Mouse (Mus musculus) cerebral cortex, adult 2 months (tissue): ENCODE measurements around the gene Selenoi.

Experiments used
- WGBS: fragments of 180-500 bp; shearing (Covaris S2); methylation state at CpG from one replicate; pipeline ENCODE4 v1.1.7; 2018; 5-methylcytosine and 5-hydroxymethylcytosine counted together

Selenoi gene

GRCm38 (mm10) chr5:30235641-30236126 lies 3.3 kb downstream of the Selenoi start:
- 93% methylated on average over 2 of the region's 2 CpGs for WGBS

GRCm38 (mm10) chr5:30238533-30238932 lies 6.2 kb downstream of the Selenoi start:
- over 99% methylated on average over 5 of the region's 5 CpGs for WGBS

GRCm38 (mm10) chr5:30240552-30240951 lies 8.2 kb downstream of the Selenoi start:
- 78% methylated on average over 7 of the region's 7 CpGs for WGBS

DNA sequence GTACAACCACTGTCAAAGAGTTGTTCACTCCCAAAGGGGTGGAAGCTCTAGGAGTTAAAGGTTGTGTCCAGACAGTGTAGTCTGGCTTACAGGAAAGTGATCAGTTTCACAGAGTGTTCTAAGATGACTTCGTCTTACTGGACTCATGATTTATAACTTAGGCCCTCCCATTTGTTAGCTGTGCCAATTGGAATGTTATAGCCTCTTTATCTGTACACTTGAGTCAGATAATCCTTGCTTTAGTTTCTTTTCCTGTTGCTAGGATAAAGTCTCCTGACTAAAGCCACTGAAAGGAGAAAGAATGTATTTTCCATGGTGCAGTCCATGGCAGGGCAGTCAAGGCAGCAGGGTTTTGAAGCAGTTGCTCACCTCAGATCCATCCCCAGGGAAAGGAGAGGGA lies 10.0 kb downstream of the Selenoi start:
- WGBS: 64% methylated on average over 1 of the region's 1 CpGs

GRCm38 (mm10) chr5:30243741-30244140 lies 11.4 kb downstream of the Selenoi start:
- WGBS: 54% methylated on average over 9 of the region's 9 CpGs

- 84% methylated on average over 9 of the region's 9 CpGs for WGBS
Observed at GRCm38 (mm10) chr5:30245861-30246416, 13.6 kb downstream of the Selenoi start.

- WGBS: 98% methylated on average over 1 of the region's 1 CpGs
Observed at GRCm38 (mm10) chr5:30247666-30248065, 15.3 kb downstream of the Selenoi start.

- WGBS: 85% methylated on average over 12 of the region's 12 CpGs
Observed at GRCm38 (mm10) chr5:30255567-30256354, 23.4 kb downstream of the Selenoi start.

DNA sequence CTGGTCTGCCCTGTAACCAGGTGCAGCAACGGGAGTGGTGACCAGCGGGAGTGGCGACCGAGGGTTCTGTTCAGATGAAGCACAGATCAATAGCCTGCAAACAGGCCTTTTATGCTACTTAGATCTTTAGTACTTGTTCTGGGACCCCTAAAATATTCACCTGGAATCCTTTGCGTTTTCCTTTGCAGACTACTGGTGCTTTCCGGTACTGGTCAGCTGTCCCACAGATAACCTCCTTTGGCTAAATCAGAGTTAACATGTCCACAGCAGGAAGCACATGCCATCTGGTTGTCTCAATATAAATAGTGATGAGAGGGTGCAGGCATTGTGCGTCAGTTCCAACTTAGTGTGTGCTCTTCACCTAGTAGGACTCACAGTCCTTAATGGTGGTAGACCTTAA lies 26.4 kb downstream of the Selenoi start:
- 89% methylated on average over 7 of the region's 7 CpGs for WGBS

GRCm38 (mm10) chr5:30270571-30271190 lies 38.3 kb downstream of the Selenoi start:
- WGBS: 27% methylated on average over 11 of the region's 11 CpGs

DNA sequence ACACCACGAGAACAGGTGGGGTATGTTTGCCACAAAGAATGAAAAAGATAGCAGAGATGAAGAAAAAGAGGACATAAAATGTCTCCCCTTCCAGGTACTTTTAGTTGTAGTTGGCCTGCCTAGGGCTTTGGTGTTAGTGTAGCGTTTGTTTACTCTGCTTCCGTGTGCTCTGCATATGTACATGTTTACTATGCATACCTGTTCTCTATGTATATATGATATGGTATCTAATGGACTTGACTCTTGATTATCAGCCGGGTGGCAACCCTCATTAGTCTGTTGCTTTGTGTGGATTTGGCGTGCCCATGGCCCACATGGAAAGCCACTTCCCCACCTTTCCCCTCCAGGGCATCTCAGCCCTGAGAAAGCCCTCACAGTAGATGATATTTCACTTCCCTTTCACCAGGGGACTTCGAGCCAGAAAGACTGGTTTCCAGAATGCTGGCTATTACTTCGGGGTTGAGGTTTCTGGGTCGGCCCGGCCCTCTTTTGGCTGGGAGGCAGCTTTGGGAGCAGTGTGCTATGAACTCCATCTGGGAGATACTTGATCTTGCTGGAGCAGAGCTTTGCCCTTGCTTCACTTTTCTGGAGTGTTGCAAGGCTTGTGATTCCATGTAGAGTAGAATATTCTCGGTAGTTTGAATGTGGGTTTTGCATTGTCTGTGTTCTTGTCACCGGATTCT lies 39.4 kb downstream of the Selenoi start:
- WGBS: 79% methylated on average over 11 of the region's 11 CpGs

DNA sequence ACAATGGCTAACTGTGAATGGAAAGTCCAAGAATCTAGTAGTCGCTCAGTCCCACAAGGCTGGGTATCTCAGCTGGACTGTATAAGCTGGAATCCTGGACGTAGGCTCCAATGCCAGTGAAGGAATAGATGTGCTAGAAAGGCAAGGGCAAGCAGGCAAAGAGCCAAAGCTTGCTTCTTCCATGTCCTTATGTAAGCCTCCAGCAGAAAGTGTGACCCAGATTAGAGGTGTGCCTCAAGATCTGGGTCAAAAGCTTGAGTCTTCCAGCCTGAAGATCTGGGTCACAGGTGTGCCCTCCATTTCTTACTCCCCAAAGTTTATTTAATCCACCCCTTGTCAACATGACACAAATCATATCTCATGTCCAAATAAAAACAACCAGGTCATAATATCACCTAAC lies 44.0 kb downstream of the Selenoi start:
- WGBS: 69% methylated on average over 2 of the region's 2 CpGs

DNA sequence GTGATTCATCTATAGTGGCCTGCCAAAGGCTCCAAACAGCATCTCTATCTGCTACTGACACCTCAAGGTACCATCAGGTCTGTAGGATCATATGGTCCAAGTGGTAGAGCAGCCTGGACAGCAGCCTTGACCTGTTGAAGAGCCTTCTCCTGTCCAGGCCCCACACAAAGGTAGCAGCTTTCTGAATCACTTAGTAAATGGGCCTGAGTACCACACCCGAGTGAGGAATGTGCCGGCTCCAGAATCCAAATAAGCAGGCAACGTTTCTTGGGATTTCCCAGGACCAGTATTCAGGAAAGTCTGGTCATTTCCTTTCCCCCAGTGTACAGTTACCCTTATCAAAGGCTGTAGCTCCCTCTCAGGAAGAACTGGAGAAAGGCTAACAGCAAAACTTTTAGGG lies 46.6 kb downstream of the Selenoi start:
- WGBS: 81% methylated on average over 3 of the region's 3 CpGs

GRCm38 (mm10) chr5:30279446-30279845 lies 47.1 kb downstream of the Selenoi start:
- 92% methylated on average over 4 of the region's 4 CpGs for WGBS

- 24% methylated on average over 9 of the region's 9 CpGs for WGBS
Observed at GRCm38 (mm10) chr5:30280864-30281263, 48.5 kb downstream of the Selenoi start.

DNA sequence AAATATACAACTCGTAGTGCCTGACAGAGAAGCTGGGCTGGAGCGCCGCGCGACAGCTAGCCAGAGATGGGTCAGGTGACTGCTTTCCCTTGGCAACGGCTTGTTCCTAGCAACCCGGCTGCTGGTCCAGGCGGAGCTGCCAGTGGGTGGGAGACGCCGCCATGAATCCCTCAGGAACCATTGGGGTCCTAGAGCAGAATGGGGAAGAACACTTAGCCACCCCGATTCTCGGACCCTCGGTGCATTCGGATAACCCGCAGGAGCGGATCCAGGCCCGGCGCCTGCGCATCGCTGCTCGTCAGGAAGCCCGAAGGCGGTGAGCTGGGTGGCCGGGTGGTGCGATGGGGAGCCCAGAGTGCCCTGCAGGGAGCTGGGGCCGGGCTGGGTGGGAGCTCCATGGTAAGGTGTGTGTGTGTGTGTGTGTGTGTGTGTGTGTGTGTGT lies 48.9 kb downstream of the Selenoi start, which contains the start of gene Drc1:
TSS of gene Drc1 (plus strand) at position 98 of the 442 bp plus-strand sequence.
- WGBS: 1% methylated on average over 26 of the region's 26 CpGs

DNA sequence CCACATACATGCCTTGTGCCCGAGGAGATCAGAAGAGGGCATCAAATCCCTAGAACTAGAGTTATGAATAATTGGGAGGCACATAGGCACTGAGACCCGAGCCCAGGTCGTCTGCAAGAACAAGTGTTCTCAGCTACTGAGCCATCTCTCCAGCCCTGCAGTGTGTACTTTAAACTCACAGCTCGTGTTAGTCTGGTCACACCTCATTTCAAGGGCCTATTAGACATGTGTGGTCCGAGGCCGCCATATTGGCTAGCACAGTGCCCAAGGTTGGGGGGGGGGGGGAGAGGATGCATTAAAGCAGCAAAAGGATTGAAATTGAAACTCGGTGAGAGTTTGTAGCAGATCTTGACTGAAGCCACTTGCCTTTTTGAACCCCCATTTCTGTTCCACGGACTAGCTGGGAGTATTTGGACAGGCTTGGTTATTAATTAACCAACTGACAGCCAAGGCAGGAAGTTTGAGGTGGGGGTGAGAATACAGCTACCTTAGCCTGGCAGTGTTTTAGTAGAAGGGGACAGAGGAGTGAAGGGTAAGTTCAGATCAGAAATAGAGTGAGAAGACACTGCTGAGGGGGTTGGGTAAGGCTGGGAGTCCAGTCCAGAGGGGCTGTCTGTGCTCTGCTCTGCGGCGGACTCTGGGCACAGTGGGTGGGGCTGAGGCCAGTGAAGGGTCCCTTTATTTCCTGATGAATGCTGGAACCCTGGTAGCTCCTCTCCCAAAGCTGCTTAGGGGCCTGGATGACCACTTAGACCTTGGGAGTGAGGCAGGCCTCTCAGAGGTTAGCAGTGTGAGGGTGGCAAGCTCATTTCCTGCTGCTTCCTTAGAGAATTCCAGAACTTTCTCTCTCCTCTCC lies 53.8 kb downstream of the Selenoi start:
- WGBS: 82% methylated on average over 10 of the region's 10 CpGs

- 89% methylated on average over 9 of the region's 9 CpGs for WGBS
Observed at GRCm38 (mm10) chr5:30287106-30287882, 54.9 kb downstream of the Selenoi start.
